Mouse (Mus musculus): ENCODE data around the gene Rbmxl1.
"Not testable (repeated sequence)": the region's sequence is repeated elsewhere in the genome, so short reads cannot be mapped to it uniquely, and the experiment has no call there.

- TF ChIP-seq CTCF (IDR thresholded peaks at IDR 0.05): peak; percentile 20
- not testable (repeated sequence) for TF ChIP-seq EP300 (IDR thresholded peaks at IDR 0.05)
These were observed 36.6 kb upstream of the Rbmxl1 start for GRCm38 (mm10) chr8:78545153-78545817.
